ENCODE assay signal across 7 mouse cellular contexts in genomic region chr17:56717363-56718058, GRCm38 (mm10). TPM values are rescaled to one million over a fixed set of nuclear protein-coding genes. Genes with fewer than 3 reads are reported as not detected.
DNase-seq lines count a peak whose midpoint lies in the region; ATAC-seq lines count a peak whose summit lies in the region.

Gene Ndufa11 (plus strand): TSS chr17:56717767.
Gene Vmac (minus strand): TSS chr17:56718022.

- ATAC-seq in embryonic facial prominence, embryonic 12.5 days (ENCODE audit: insufficient number of reproducible peaks, insufficient read depth, low FRiP score, low TSS enrichment) = peak; percentile 64
- ATAC-seq in limb, embryonic 11.5 days (ENCODE audit: insufficient number of reproducible peaks, low FRiP score, low TSS enrichment, low read depth) = peak; percentile 61
- peak; percentile 80 for ATAC-seq in midbrain, embryonic 14.5 days (ENCODE audit: low FRiP score, low TSS enrichment)

- DNase-seq in adrenal gland, postnatal 25 days = peak; percentile 96
- DNase-seq in heart, adult 11 months = peak; percentile 99
- peak; percentile 96 for DNase-seq in kidney, adult 18-20 months
- peak; percentile 99 for DNase-seq in limb, embryonic 11.5 days (ENCODE audit: low spot score)
- peak; percentile 100 for DNase-seq in midbrain, embryonic 14.5 days
- DNase-seq in spleen, adult 18-20 months = peak; percentile 90 to 91

- H3K9ac ChIP-seq in embryonic facial prominence, embryonic 12.5 days = peak within 1 kb of the TSS; percentile 88
- H3K9ac ChIP-seq in limb, embryonic 11.5 days (ENCODE audit: low read length) = peak within 1 kb of the TSS; percentile 84
- H3K9ac ChIP-seq in midbrain, embryonic 14.5 days (replicated peaks; ENCODE audit: low read length) = peak within 1 kb of the TSS; percentile 89

- peak within 1 kb of the TSS; percentile 78 for H3K4me2 ChIP-seq in embryonic facial prominence, embryonic 12.5 days (replicated peaks)
- peak within 1 kb of the TSS; percentile 87 for H3K4me2 ChIP-seq in limb, embryonic 11.5 days (ENCODE audit: low read depth, severe bottlenecking)
- H3K4me2 ChIP-seq in midbrain, embryonic 14.5 days (ENCODE audit: low read length) = peak within 1 kb of the TSS; percentile 82

- no peaks in the 10 kb centered on the region for H3K27me3 ChIP-seq in embryonic facial prominence, embryonic 12.5 days
- H3K27me3 ChIP-seq in limb, embryonic 11.5 days (ENCODE audit: control insufficient read depth, insufficient read depth, low read length) = no peaks in the 10 kb centered on the region
- H3K27me3 ChIP-seq in midbrain, embryonic 14.5 days (ENCODE audit: control insufficient read depth, insufficient read depth, low read length) = no peaks in the 10 kb centered on the region

- peak within 1 kb of the TSS; percentile 75 for H3K4me3 ChIP-seq in embryonic facial prominence, embryonic 12.5 days
- H3K4me3 ChIP-seq in limb, embryonic 11.5 days (ENCODE audit: low read depth, low read length) = peak within 1 kb of the TSS; percentile 81
- H3K4me3 ChIP-seq in midbrain, embryonic 14.5 days (replicated peaks; ENCODE audit: low read depth, low read length) = peak within 1 kb of the TSS; percentile 80

- WGBS in embryonic facial prominence, embryonic 12.5 days = under 1% methylated on average over 59 of the region's 59 CpGs
- WGBS in limb, embryonic 11.5 days = under 1% methylated on average over 59 of the region's 59 CpGs
- under 1% methylated on average over 59 of the region's 59 CpGs for WGBS in midbrain, embryonic 14.5 days

- peaks cover 21% of the 10 kb centered on the region for H3K4me1 ChIP-seq in embryonic facial prominence, embryonic 12.5 days
- peaks cover 3% of the 10 kb centered on the region; the same call in 1 of the 2 replicates for H3K4me1 ChIP-seq in limb, embryonic 11.5 days (ENCODE audit: control insufficient read depth, insufficient read depth, low read length)
- H3K4me1 ChIP-seq in midbrain, embryonic 14.5 days (ENCODE audit: control insufficient read depth, insufficient read depth, low read length) = peaks cover 20% of the 10 kb centered on the region

- peaks cover 20% of the 10 kb centered on the region for H3K36me3 ChIP-seq in embryonic facial prominence, embryonic 12.5 days
- H3K36me3 ChIP-seq in limb, embryonic 11.5 days (ENCODE audit: control insufficient read depth, insufficient read depth, low read length) = peaks cover 6% of the 10 kb centered on the region
- H3K36me3 ChIP-seq in midbrain, embryonic 14.5 days (ENCODE audit: control insufficient read depth, insufficient read depth, low read length) = peaks cover 20% of the 10 kb centered on the region

- peak within 1 kb of the TSS; percentile 75 for H3K27ac ChIP-seq in embryonic facial prominence, embryonic 12.5 days
- no peak within 1 kb of the TSS for H3K27ac ChIP-seq in limb, embryonic 11.5 days (replicated peaks; ENCODE audit: low read depth, low read length)
- H3K27ac ChIP-seq in midbrain, embryonic 14.5 days (replicated peaks; ENCODE audit: low read depth, low read length) = peak within 1 kb of the TSS; percentile 85

- no peaks in the 10 kb centered on the region for H3K9me3 ChIP-seq in embryonic facial prominence, embryonic 12.5 days
- no peaks in the 10 kb centered on the region for H3K9me3 ChIP-seq in limb, embryonic 11.5 days (ENCODE audit: control insufficient read depth, low read length)
- no peaks in the 10 kb centered on the region for H3K9me3 ChIP-seq in midbrain, embryonic 14.5 days (ENCODE audit: control insufficient read depth, low read length)

RNA-seq across cellular contexts. Expression of gene Ndufa11, which starts in this region (rescaled TPM):
- 248 and 277 TPM in 2 replicates for total RNA-seq in adrenal gland, postnatal 25 days (2021)
- polyA plus RNA-seq in embryonic facial prominence, embryonic 12.5 days (2016; fragmentation: Nextera tagmentation; extraction: Ambion mirVana) = 371 and 409 TPM in 2 replicates
- polyA plus RNA-seq in limb, embryonic 11.5 days (2014; fragmentation: Nextera tagmentation; extraction: Ambion mirVana) = 413 and 428 TPM in 2 replicates
- 478 and 643 TPM in 2 replicates for polyA plus RNA-seq in midbrain, embryonic 14.5 days (2014; fragmentation: Nextera tagmentation; extraction: Ambion mirVana)

RNA-seq across cellular contexts. Expression of gene Vmac, which starts in this region (rescaled TPM):
- total RNA-seq in adrenal gland, postnatal 25 days (2021) = 27.1 and 29.1 TPM in 2 replicates
- 19.4 and 20.8 TPM in 2 replicates for polyA plus RNA-seq in embryonic facial prominence, embryonic 12.5 days (2016; fragmentation: Nextera tagmentation; extraction: Ambion mirVana)
- polyA plus RNA-seq in limb, embryonic 11.5 days (2014; fragmentation: Nextera tagmentation; extraction: Ambion mirVana) = 19.7 and 21.1 TPM in 2 replicates
- polyA plus RNA-seq in midbrain, embryonic 14.5 days (2014; fragmentation: Nextera tagmentation; extraction: Ambion mirVana) = 17.6 and 18.5 TPM in 2 replicates
